Mouse (Mus musculus): ENCODE results near the gene Pygo2.
"Not testable (repeated sequence)": the region's sequence is repeated elsewhere in the genome, so short reads cannot be mapped to it uniquely, and the experiment has no call there.

Pygo2 gene

GRCm38 (mm10) chr3:89421002-89421774, 8.8 kb upstream of the Pygo2 start:
- peak; percentile 48 for DNase-seq

DNA sequence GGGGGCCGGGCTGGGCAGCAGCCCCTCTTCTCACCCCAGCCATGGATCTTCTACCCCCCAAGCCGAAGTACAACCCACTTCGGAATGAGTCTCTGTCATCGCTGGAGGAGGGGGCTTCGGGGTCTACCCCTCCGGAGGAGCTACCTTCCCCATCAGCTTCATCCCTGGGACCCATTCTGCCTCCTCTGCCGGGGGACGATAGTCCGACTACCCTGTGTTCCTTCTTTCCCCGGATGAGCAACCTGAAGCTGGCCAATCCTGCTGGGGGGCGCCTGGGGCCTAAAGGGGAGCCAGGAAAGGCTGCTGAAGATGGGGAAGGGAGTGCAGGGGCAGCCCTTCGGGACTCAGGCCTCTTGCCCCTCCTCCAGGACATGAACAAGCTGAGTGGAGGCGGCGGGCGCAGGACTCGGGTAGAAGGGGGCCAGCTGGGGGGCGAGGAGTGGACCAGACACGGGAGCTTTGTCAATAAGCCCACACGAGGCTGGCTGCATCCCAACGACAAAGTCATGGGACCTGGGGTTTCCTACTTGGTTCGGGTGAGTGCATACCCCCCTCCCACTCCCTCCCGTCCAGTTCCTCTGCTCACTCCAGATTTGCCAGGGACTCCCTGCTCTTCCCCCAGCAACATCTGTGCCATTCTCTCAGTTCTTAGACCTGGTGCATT, 8.1 kb upstream of the Pygo2 start:
- no peak for DNase-seq

DNA sequence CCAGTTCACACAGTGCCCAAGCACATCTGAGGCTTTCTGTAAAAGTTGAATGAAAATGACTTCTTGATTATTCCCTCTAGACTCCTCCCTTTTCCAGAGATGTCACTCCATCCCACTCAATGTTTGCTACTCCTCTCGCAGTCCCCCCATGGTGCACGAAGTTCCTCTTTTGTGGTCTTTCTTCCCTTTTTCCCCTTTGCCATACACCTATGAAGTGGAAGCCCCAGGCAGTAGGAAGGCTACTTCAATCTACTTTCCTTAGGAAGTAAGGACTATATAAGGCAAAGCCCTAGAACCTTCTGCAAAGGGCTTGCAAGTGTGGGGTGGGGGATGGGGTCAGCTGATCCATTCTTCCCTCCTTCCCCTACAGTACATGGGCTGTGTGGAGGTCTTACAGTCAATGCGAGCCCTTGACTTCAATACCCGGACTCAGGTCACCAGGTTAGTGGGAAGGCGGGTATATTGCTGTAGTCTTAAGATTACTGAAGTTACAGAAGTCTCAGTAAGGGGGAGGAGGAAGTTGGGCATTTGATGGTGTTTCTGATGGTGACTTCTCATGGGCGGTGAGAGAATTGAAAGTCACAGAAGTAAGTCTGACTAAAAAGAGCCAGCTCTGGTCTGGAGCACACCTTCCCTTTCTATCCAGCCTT, 7.3 kb upstream of the Pygo2 start:
- no peak for DNase-seq

DNA sequence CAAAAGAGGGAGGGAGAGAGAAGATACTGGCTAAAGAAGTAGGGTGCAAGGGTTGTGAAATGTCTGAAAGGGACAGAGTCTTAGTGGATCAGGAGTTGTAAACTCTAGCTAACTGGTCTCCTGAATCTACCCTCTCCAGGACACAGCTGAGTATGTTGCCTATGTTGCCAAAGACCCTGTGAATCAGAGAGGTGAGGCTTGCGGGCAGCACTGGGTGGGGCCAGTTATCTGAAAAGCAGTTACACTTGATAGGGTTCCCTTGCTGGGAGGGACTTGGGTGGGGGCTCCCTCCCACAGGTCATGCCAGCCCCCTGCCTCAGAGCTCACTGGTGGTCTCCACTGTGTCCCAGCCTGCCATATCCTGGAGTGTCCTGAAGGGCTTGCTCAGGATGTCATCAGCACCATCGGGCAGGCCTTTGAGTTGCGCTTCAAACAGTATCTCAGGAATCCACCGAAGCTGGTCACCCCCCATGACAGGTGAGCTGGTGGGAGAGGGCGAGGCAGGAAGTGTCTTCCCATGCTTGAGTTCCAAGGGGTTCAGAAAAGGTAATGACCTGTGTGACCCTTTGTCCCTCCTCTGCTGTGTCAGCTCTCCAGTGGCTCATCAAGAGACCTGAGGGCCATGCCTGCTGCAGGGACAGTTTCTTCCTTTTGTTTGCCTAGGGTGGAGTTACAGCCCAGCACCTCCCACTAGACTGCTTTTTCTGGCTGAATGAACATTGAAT, 5.4 kb upstream of the Pygo2 start:
- no peak for DNase-seq

GRCm38 (mm10) chr3:89425141-89425525, 4.9 kb upstream of the Pygo2 start:
- DNase-seq, result no peak

GRCm38 (mm10) chr3:89425876-89426275, 4.1 kb upstream of the Pygo2 start:
- DNase-seq, result no peak

- DNase-seq, result not testable (repeated sequence)
Observed at GRCm38 (mm10) chr3:89429021-89429420, 993 bp upstream of the Pygo2 start.

DNA sequence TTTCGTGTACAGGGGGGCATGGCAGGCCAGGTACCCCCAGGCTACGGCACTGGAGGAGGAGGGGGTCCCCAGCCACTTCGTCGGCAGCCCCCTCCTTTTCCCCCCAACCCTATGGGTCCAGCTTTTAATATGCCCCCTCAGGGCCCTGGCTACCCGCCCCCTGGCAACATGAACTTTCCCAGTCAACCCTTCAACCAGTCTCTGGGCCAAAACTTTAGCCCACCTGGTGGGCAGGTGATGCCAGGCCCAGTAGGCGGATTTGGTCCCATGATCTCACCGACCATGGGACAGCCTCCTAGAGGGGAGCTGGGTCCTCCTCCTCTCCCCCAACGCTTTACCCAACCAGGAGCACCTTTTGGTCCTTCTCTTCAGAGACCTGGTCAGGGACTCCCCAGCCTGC, 2.6 kb downstream of the Pygo2 start:
- no peak for DNase-seq

DNA sequence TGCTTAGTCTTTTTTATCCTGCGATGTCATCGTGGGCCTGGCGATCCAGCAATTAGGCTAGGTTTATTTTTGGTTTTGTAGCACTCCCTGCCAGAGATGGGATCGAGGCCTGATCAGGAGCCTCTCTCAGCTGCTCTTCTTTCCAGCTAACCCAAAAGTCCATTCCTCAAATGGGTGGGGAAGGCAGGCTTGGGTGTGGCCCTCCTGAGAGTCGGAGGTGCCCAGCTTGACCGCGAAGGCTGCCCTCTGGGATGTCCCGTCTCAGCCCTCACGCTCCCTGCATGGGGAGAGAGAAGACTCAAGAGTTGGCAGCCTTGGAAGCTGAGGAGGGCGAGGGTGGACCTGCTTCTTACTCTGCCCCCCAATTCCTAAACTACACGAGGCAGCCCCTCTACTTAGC, 4.5 kb downstream of the Pygo2 start:
- DNase-seq, result no peak

DNA sequence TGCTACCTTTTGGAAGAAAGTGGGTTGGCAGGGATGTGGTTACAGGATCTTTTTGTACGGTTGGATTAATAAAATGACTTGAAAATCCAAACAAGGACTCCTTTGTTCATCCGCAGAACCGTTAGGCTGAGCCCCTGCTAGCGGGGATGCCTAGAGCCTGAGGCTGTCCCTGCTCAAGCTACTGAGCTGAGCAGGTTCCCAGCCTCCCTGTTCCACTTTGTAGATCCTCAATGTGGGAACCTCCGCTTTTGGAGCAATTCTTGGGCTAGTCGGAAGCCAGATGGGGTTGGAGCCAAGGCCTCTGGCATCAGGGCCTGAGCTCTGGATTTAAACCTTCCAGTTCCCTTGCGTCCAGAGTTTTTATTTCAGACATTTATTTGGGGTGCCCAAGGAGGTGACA, 5.0 kb downstream of the Pygo2 start:
- DNase-seq, result no peak

DNA sequence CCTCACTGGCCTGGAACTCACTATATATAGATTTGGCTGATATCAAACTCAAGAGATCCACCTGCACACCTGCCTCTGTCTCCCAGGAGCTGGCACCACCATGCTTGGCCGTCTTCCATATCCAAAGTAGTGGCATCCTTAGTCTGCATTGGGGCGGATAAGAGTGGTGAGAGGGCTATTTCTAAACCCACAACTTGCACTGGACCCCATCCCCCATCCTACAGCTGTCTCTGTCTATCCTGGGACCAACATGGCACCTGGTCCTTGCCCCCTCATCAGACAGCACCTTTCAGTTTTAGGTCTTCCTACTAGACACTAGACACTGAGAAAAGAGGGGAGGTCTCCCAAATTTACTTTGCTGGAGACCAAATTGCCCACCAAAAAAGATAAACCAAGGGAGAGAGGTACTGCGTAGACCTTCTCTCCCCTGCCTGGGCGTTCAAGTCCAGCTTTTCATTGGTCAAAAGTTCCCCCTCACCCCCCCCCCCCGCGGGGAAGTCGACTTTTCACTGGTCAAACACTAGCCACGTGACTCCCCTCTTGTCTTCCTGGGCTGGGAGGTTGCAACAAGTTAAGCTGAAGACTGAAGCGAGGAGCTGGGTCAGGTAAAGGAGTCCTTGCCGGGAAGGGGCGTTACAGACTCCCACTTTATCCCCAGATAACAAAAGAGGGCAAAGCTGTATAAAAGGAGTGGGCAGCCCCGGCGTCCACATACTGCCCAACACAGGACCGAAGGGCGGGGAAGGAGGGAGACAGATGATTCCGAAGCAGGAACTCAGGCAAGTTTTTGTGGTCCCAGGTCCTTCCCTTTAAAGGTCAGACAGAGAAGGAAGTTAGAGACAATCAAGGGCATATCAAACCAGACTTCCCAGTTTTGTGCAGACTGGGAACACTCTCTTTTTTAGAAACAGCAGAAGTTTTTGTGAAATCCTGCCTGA, 6.4 kb downstream of the Pygo2 start, which contains the start of gene Pbxip1:
Pbxip1 (plus strand) TSS at position 531 of the 938 bp plus-strand sequence.
- no peak for DNase-seq

GRCm38 (mm10) chr3:89437269-89437668, 7.3 kb downstream of the Pygo2 start:
- no peak for DNase-seq

GRCm38 (mm10) chr3:89440691-89441090, 10.7 kb downstream of the Pygo2 start:
- DNase-seq, result no peak

- DNase-seq, result no peak
Observed at GRCm38 (mm10) chr3:89448720-89449537, 18.9 kb downstream of the Pygo2 start.

GRCm38 (mm10) chr3:89449541-89449940, 19.5 kb downstream of the Pygo2 start:
- peak; percentile 73 for DNase-seq

DNA sequence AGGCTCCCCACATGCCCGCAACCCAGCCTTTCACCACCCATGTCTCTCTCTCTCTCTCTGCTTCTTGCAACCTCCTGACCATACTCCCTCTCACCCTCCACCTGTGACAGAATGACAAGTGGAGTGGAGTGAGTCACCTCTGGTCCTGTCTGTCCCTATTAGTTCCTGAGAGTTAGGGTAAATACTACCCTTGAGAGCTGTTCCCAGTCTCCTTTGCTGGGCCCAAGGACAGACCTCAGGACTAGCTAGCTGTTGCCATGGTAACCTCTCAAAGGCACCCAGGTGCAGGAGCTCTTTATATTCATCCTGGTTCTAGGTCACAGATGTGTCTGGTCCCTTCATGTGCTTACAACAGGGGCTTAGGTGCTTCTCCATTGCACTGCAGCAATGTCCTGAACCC, 21.9 kb downstream of the Pygo2 start:
- no peak for DNase-seq

DNA sequence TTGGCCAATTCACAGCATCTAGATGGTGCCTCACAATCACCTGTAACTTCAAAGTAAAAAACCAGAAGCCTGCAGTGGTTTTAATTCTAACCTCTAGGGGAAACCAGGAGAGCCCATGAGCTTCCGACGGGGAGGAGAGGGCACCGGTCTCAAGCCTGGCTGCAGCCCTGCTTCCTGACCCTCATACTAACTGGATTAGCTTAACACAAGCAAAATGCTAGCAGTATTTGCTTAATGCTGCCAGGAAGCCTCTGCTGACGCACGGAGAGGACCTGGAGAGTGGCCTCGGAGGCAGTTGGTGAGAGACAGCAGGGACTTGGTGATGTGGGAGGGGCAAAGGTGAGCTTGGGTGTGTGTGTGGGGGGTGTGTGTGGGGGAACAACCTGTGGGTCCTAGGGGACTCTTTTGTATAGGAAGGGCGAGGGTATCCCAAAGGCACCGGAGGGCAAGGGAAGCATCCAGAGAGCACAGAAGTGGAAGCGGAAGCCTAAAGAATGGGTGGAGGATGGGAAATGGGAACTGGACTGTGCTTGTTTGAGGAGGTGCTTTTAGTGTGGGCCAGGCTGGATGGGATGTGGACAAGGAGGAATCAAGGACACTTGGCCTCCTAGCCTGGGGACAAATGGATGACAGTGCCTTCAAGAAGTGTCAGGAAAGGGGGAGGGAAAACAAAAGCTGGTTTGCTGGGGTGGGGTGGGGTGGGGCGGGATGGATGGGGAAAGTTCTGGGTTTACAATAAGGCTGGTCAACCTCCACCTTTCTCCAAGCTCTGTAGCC, 24.6 kb downstream of the Pygo2 start, which contains the start of gene Pmvk:
Pmvk (plus strand) TSS at position 141 of the 777 bp plus-strand sequence.
- no peak for DNase-seq

DNA sequence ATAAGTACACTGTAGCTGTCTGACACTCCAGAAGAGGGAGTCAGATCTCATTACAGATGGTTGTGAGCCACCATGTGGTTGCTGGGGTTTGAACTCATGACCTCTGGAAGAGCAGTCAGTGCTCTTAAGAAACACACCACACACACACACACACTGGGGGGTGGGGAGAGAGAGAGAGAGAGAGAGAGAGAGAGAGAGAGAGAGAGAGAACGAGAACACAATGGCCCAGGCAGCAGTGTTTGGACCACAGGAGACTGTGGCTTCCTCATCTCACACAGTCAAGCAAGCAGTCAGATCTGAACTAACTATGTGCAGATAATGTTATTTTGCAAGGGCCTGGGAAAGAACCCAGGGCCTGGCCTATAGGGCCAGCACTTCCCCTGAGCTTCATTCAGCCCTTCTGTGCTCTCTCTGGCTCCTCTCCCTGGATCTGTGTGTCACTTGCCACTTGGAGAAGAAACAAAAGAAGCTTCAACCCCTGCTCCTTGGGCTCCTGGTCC, 25.8 kb downstream of the Pygo2 start:
- DNase-seq, result no peak

GRCm38 (mm10) chr3:89456726-89457665, 27.0 kb downstream of the Pygo2 start:
- DNase-seq, result peak; percentile 47
